Mouse (Mus musculus) myocyte (in vitro differentiated cells): ENCODE results near the gene Fam196b.

Source experiments
- CEBPB ChIP-seq: IDR thresholded peaks from 2 replicates; pipeline ENCODE4 v1.6.1; 2011; ENCODE audit warnings: mild to moderate bottlenecking, moderate library complexity; ENCODE audit not compliant: poor library complexity, insufficient read depth, severe bottlenecking
- E2F4 ChIP-seq: IDR thresholded peaks from one replicate; pipeline ENCODE4 v1.6.1; 2011; ENCODE audit warnings: mild to moderate bottlenecking, control low read depth, moderate library complexity; ENCODE audit not compliant: insufficient read depth
- MAX ChIP-seq: IDR thresholded peaks from one replicate; pipeline ENCODE4 v1.6.1; 2011; ENCODE audit warnings: low read depth, mild to moderate bottlenecking, control low read depth
- MYOD1 ChIP-seq, 3 experiments: IDR thresholded peaks; one replicate each; pipeline ENCODE4 v1.6.1; 2011; ENCODE audit warnings: control low read depth in 2 of 3, low read depth in 2 of 3, mild to moderate bottlenecking in 2 of 3, moderate library complexity in 1 of 3; ENCODE audit not compliant: insufficient read length in 2 of 3, control insufficient read depth in 1 of 3
- MYOG ChIP-seq, 3 experiments: IDR thresholded peaks; one replicate each; pipeline ENCODE4 v1.6.1; 2011; ENCODE audit warnings: control low read depth in 2 of 3, low read depth in 2 of 3, mild to moderate bottlenecking in 2 of 3; ENCODE audit not compliant: insufficient read length in 2 of 3, control insufficient read depth in 1 of 3, insufficient read depth in 1 of 3
- POLR2A ChIP-seq: IDR thresholded peaks from one replicate; pipeline ENCODE4 v1.6.1; 2011; ENCODE audit warnings: low read depth, mild to moderate bottlenecking, control low read depth, moderate library complexity; ENCODE audit not compliant: insufficient read length
- POLR2AphosphoS2 ChIP-seq: IDR thresholded peaks from one replicate; pipeline ENCODE4 v1.6.1; 2011; ENCODE audit warnings: low read depth, control low read depth; ENCODE audit not compliant: insufficient read length
- SRF ChIP-seq: IDR thresholded peaks from one replicate; pipeline ENCODE4 v1.6.1; 2011; ENCODE audit warnings: low read depth; ENCODE audit not compliant: control insufficient read depth, insufficient read length
- TCF12 ChIP-seq: IDR thresholded peaks from one replicate; pipeline ENCODE4 v1.6.1; 2011; ENCODE audit warnings: mild to moderate bottlenecking, control low read depth; ENCODE audit not compliant: poor library complexity, insufficient read depth, severe bottlenecking
- USF1 ChIP-seq: IDR thresholded peaks from one replicate; pipeline ENCODE4 v1.6.1; 2011; ENCODE audit warnings: low read depth, mild to moderate bottlenecking, control low read depth, moderate library complexity

DNA sequence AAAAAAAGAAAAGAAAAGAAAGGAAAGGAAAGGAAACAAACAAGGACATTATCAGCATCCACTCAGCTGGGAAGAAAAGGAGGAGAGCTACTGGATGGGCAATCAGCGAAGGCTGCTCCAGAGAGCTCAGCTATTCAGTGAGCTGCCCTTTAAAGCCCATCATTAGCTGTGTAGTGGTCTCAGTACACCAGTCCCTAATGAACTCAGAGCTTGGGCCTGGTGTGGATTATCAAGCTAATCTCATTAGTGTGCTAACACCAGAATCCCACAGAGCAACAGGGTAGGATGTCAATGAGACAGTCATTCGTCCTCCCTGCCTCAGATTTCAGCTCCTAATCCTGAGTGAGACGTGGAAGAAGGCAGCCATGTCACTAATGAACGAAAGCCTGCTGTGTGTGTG is 24.4 kb upstream of the Fam196b start:
- no peak for TF ChIP-seq POLR2A
- no peak for TF ChIP-seq MAX
- no peak for TF ChIP-seq USF1
- TF ChIP-seq TCF12, result no peak
- no peak for TF ChIP-seq MYOD1 (IDR thresholded peaks at IDR 0.05; ENCODE audit: control insufficient read depth in 1 of 3, insufficient read length in 2 of 3, low read depth in 2 of 3)
- no peak for TF ChIP-seq POLR2AphosphoS2
- no peak for TF ChIP-seq E2F4
- no peak for TF ChIP-seq SRF
- TF ChIP-seq MYOG (IDR thresholded peaks at IDR 0.05; ENCODE audit: control insufficient read depth in 1 of 3, insufficient read depth in 1 of 3, insufficient read length in 2 of 3, low read depth in 2 of 3), result no peak
- TF ChIP-seq CEBPB, result no peak
